Mouse (Mus musculus) spleen, postnatal 14 days (tissue): ENCODE measurements around the gene Rhag.

Experiments used
- DNase-seq, 2 experiments: peaks; one replicate each; pipeline ENCODE4 v3.0.0; 2021 to 2022; ENCODE audit warnings: low spot score in 2 of 2

Gene Rhag

DNA sequence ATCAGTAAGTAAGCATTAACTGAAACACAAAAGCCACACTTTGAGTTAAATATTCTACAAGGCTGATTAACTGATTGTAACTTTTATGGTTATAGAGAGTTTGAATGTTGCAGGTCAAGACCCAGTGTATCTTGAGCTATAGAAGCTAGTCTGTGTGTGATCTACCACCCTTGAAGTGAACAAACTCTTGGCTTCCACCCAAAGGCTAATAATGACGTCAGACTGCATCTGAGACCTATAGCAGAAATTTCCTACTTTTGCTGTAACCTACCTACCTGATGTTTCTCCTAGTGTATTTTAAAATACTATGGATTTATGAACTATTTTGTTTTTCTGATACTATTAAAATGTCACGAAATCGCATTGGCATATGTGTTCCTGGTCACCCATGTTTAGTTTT, 63.8 kb downstream of the Rhag start:
- DNase-seq: no peak

DNA sequence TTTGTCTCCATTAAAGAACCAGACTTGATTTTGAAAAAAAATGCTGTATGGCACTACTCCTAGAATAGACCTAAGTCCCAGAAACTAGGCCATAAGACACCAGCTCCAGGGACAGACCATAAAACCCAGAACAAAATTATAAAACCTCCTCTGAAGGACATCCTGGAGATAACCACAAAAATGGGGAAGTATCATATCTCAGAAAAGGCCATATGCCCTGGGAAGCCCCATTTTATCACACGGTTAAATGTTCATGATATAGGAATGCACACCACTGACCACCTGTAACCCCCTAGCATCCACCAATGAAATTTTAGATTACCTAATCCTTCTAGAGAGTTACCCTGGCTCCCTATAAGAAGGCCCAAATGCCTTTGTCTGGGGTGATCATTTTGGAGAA, 64.6 kb downstream of the Rhag start:
- no peak for DNase-seq

DNA sequence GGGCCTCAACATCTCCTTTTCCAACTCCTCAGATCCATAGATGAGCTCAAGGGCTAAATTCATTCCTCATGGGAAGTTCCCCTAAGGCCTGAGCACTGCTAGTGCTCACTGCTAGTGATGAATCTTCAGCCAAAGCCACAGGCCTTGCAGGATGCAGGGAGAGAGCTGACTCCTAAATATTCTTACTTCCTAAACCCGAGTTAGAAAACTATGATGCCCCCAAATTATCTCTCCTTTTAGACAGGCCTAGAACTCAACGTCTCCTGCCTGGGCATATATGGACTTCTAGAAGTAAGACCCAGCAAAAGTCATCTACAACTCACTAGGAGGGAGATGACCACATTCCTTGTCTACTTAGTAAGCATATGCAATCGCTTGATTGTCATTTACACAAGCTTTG, 66.8 kb downstream of the Rhag start:
- no peak for DNase-seq

DNA sequence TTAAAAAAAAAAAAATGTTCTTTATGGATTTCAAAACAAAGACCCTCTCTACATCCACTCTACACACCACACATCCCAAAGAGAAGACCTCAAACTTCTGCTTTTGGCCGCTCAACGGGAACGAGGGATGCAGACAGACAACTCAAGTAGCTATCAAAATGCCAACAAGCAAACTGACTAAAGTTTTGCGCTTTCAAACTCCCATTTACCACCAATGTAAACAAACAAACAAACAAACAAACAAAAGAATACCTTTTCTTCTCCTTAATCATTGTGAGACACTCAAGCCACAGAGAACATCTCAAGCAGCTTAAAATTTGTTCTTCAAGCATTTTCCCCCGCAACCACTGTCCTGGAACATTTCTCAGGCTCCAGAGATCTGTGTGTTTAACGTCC, 68.6 kb downstream of the Rhag start:
- DNase-seq: no peak

DNA sequence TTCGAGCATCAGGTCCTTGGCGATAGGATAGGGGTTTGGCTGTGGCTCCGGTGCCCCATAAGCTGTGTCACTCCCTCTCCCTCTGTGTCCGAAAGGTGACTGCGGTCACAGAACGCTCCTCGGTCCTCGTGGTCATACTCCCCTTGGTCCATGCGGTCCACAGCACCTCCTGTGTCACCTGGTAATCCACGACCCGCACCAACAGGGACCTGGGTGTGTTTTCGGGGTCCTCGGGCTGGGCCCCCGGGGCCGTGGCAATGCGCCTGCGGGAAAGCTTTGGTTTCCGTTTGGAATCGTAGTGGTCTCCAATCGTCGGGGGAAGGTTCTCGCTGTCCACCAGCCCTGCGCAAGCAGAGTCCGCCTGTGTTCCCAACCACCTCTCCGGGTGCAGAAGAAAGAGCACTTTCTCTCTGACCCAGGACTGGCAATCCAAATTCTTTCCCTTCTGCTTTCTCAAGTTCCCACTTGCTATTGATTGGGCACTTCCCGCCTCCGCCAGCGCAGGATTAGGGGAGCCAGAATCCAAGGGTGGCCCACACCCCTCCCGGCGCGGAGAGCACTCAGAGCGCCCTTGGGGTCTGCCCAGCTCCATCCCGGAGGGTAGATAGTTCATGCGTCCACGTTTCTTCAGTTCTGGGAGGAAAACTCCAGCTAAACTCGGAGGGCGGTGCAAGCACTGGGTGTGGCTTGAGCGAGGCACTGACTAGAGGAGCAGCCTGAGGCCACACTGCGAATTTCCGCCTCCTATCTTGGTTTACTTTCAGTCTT, 69.2 kb downstream of the Rhag start, which contains the start of gene 9130008F23Rik:
Gene 9130008F23Rik (minus strand): TSS at position 636 of the 768 bp plus-strand sequence.
- DNase-seq: peak; percentile 11 to 14

DNA sequence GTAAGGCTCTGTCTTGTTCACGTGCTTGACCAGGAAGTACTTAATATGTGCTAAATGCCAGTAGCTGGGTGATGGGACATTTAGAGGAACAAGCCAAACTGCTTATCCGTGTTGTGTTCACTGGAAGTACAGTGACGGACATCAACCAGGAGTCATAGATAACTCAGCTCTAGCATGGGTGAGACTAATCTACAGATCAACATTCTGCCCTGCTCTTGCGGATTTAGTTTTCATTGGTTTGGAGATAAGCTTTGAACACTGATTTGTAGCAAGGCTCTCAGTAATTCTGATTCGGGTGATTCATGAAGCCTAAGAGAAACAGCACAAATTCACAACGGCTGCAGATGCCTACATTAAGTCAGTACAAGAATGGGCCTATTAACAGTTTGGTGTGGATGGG, 71.2 kb downstream of the Rhag start:
- no peak for DNase-seq

DNA sequence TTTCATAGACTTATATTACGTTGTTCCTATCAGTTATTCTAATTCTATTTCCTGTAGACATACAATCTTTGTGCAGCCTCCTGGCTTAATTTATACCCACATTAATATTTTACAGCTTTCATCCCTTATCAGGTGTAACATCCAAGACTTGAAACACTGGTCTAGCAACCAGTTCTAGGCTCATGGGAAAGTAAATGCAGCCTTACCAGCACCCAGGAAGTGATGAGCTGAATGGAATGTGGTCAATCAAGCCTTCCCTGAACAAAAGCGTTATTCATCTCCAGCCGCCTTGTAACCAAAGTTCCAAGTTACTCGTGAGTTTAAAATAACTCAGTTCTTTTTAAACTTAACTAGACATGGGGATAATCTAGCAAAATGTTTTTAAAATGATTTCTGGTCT, 74.2 kb downstream of the Rhag start:
- DNase-seq: no peak

DNA sequence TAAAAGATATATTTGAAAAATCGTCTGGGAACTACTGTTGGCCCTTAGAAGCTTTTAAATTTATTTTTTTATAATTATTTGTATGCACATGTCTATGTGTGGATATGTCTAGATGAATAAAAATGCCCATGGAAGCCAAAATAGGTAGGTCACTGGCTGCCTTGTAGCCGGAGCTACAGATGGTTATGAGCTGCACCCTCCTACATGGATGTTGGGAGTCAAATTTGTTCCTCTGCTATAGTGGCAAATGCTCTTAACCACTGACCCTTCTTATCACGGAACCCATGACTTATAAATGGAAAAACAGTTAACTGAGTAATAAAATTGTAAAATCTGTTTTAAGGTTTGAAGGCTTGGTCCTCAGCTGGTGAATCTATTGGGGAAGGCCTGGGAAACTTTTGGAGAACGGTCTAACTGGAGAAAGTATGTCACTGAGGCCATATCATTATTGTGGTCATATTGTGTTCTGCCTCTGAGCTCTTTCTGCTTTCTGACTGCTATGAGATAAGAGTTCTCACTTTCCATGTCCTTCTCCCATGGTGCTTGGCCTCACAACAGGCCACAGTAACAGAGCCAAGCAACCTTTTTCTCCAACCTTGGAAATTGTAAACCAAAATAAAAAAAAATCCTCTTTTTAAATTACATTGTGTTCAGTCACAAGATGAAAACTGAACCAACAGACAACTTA, 77.1 kb downstream of the Rhag start:
- no peak for DNase-seq
